Mouse (Mus musculus) lung, embryonic 16.5 days (tissue): Measurements from ENCODE around the gene Spryd3. TPM values are rescaled to one million over a fixed set of nuclear protein-coding genes. Genes with fewer than 3 reads are reported as not detected.
A peak's percentile ranks its signal among the peaks of the same experiment; 100 is the strongest.

Experiments
- ATAC-seq: fragments of 200-750 bp; cut with Nextera tagmentation; 2 replicates; pipeline ENCODE4 v1.8.0; 2017; ENCODE audit warnings: low read depth, mild to moderate bottlenecking, moderate library complexity
- H3K27ac ChIP-seq: fragments of 300-500 bp; sonication (generic); 2 replicates; pipeline ENCODE4 v1.5.1; 2014; ENCODE audit warnings: mild to moderate bottlenecking, control low read depth, low read length
- H3K27me3 ChIP-seq: fragments of 300-500 bp; sonication (generic); 2 replicates; pipeline ENCODE4 v1.6.1; 2014; ENCODE audit warnings: low read depth, low read length, mixed read lengths; ENCODE audit not compliant: control insufficient read depth, insufficient read depth
- H3K36me3 ChIP-seq: fragments of 300-500 bp; sonication (generic); 2 replicates; pipeline ENCODE4 v1.6.1; 2014; ENCODE audit warnings: low read length; ENCODE audit not compliant: control insufficient read depth, insufficient read depth
- H3K4me1 ChIP-seq: fragments of 300-500 bp; sonication (generic); replicated peaks from 2 replicates; pipeline ENCODE4 v1.6.1; 2014; ENCODE audit warnings: low read length, mixed read lengths; ENCODE audit not compliant: control insufficient read depth, insufficient read depth
- H3K4me2 ChIP-seq: fragments of 300-500 bp; sonication (generic); 2 replicates; pipeline ENCODE4 v1.6.1; 2014; ENCODE audit warnings: low read depth, low read length, control low read depth
- H3K4me3 ChIP-seq: fragments of 300-500 bp; sonication (generic); 2 replicates; pipeline ENCODE4 v1.5.1; 2014; ENCODE audit warnings: mild to moderate bottlenecking, low read length, control low read depth
- H3K9ac ChIP-seq: fragments of 300-500 bp; sonication (generic); 2 replicates; pipeline ENCODE4 v1.6.1; 2014; ENCODE audit warnings: low read length, control low read depth
- H3K9me3 ChIP-seq: fragments of 300-500 bp; sonication (generic); 2 replicates; pipeline ENCODE4 v1.6.1; 2016; ENCODE audit warnings: low read length; ENCODE audit not compliant: control insufficient read depth
- WGBS: fragments of 180-500 bp; shearing (Covaris S2); extraction: QIAGEN DNeasy Blood & Tissue Kit; methylation state at CpG from one replicate; pipeline ENCODE4 v1.1.7; 2014; 5-methylcytosine and 5-hydroxymethylcytosine counted together
- polyA plus RNA-seq: library from polyadenylated mRNA; unstranded; fragments of >200 nt; fragmentation: Nextera tagmentation; extraction: Ambion mirVana; gene quantifications from 2 replicates; pipeline ENCODE4 v1.2.1, GENCODE M21; 2015

Gene Spryd3
- polyA plus RNA-seq, 1 experiment from 2014 or later = 22.7 TPM

DNA sequence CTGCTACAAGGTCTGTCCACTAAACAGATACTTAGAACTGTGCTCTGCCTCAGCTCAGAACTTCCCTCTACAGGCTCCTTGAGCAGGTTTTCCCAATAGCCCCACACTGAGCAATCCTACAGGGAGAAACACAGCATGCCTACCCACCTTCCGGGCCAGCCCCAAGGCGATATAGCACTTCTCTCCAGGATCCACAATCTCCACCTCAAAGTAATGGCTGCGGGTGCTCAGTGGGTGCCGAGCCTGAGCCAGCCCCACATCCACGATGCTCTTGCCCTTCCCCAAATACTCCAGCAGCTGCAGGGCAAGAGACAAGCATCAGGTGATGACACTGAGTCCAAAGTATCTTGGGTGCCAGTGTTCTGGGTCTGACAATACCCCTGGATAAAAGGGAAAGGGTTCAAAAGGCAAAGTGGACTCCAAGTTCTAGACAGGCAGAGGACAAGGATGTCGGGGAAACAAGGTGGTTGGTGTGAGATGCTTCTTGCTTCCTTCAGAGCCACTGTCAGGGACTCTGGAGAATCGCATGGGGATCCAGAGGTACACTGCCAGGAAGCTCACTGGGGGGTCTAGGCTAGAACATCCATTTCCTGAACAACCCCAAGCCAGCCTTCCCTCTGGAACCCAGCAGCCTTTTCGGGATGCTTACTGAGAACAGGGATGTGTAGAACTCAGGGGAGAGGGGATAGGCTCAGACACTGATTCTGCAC, 16.8 kb downstream of the Spryd3 start:
- Histone ChIP-seq H3K27me3 (no peaks in the 10 kb centered on the region), H3K27ac (no peak overlapping the region), H3K4me2 (no peak overlapping the region), H3K9me3 (no peaks in the 10 kb centered on the region), H3K4me3 (no peak overlapping the region), H3K9ac (no peak overlapping the region), H3K36me3 (peaks cover 34% of the 10 kb centered on the region), H3K4me1 (peaks cover 17% of the 10 kb centered on the region)
- no peak for ATAC-seq
- WGBS = 69% methylated on average over 8 of the region's 8 CpGs

DNA sequence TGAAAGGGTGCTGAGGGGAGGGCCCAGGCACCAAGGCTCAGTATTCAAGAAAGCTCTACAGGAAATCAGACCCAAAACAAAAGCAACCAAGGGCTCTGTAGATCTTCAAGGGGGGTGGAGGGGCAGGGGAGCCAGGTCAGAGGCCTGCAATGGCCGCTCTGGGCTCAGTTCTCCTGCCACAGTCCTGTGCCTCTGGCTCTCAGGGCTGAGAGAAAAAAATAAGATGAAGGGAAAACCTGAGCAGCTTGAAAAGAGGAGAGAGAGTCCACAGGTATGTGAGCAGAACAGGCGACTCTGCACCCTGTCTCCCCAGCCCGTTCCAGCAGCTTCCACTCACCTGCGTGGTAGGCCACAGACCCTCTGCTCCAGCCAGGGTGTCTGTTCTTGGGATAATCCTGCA, 17.4 kb downstream of the Spryd3 start:
- no peak overlapping the region for H3K9ac ChIP-seq
- peaks cover 37% of the 10 kb centered on the region for H3K36me3 ChIP-seq
- H3K27me3 ChIP-seq = no peaks in the 10 kb centered on the region
- 89% methylated on average over 4 of the region's 4 CpGs for WGBS
- H3K27ac ChIP-seq = no peak overlapping the region
- no peak overlapping the region for H3K4me3 ChIP-seq
- no peak overlapping the region for H3K4me2 ChIP-seq
- H3K9me3 ChIP-seq = no peaks in the 10 kb centered on the region
- peaks cover 17% of the 10 kb centered on the region for H3K4me1 ChIP-seq
- no peak for ATAC-seq

DNA sequence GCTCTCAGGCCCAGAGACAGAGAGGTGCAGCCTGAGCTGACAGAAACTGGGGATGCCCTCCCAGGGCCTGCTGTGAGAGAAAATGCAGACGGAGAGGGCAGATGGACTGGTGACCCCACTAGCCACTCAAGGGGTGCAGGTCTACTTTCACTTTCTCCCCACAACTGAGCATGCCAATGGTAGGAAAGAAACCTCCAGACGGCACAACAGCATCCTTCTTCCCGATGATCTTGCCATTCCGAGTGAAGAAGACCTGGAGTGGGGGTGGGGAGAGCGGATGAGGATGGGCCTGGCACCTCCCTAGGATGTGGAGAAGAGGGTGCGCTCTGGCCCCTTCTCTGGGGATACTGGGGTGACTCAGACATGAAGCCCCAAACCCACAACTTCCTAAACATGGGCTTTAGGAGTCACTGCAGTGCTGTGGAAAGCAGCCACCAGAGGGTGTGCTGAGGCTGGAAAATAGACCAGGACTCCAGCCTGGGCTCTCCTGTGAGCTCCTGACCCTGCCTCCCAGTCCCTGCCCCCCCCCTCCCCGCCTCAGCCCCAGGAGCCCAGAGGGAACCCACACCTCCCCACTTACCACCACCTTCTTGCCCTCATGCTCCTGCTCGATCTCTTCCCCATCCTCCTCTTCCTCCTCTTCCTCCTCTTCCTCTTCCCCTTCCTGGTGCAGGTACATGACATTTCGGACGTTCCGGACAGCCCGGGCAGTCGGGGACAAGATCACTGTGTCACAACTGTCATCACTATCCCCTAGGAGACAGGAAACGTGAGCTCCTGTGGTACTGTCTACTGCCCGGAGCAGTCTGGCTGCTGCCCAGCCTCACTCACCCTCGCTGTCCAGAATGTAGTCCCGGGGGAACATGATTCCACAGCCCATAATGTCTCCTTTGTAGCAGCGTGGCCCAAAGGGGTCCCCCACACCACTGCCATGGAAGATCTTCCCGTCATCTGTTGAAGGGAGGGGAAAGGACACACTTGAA, 18.3 kb downstream of the Spryd3 start:
- WGBS = 63% methylated on average over 19 of the region's 19 CpGs
- Histone ChIP-seq H3K27ac (peak overlapping the region; percentile 30; the same call in 1 of the 2 replicates), H3K36me3 (peaks cover 44% of the 10 kb centered on the region), H3K9me3 (no peaks in the 10 kb centered on the region), H3K9ac (no peak overlapping the region), H3K4me3 (no peak overlapping the region), H3K4me2 (no peak overlapping the region), H3K27me3 (no peaks in the 10 kb centered on the region), H3K4me1 (peaks cover 17% of the 10 kb centered on the region)
- peak; percentile 46; the same call in 1 of the 2 replicates for ATAC-seq

DNA sequence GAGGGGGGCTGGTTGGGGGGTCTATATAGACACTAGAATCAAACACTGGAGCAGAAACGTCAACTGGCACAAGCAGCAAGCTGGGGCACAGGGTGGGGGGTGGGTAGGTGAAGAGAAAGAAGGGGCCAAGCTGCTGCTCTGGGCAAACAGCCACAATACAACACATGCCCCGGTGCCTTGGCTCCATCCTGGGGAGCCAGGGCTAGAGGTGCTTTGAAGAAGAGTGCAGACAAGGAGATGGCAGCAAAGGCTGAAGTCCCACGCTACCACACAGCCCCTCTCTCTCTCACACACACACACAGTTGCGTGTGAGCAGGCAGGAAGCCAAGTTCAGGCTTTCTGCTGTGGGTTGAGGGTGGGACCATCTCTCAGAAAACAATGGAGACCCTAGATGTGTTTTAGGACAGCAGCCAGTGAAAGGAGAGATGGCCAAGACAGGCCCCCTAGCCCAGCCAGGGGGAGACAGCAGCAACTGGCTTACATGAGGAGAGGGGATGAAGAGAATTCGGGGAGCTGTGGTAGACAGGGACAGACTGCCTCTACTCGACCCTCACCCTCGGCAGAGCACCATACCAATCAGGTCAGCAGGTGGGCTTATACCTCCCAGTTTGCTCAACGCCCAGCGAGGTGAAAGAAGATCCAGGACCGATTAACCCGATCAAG, 19.1 kb downstream of the Spryd3 start:
- H3K27ac ChIP-seq = peak overlapping the region; percentile 46
- no peaks in the 10 kb centered on the region for H3K9me3 ChIP-seq
- no peaks in the 10 kb centered on the region for H3K27me3 ChIP-seq
- no peak overlapping the region for H3K9ac ChIP-seq
- 65% methylated on average over 11 of the region's 11 CpGs for WGBS
- ATAC-seq = peak; percentile 37; the same call in 1 of the 2 replicates
- peaks cover 17% of the 10 kb centered on the region for H3K4me1 ChIP-seq
- no peak overlapping the region for H3K4me3 ChIP-seq
- H3K36me3 ChIP-seq = peaks cover 52% of the 10 kb centered on the region
- no peak overlapping the region for H3K4me2 ChIP-seq

DNA sequence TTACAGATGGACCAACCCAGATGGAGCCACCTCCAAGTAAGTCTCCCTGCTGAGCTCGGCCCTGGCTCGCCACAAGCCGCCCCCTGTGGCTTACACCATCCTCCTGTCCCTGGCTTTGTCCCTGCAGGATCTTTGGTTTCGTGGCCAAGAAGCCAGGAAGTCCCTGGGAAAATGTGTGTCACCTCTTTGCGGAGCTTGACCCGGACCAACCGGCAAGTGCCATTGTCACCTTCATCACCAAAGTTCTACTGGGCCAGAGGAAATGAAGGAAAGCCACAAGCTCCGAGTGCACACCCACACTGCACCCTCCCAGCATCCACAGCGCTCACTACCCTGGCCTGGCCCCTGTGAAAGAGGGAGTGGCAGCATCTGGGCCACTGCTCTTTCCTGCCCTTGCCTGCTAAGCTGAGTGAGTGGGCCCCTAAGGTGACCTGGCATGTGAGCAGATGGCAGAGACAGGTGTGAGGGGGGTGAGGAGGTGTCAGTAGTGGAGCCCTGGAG, 20.3 kb downstream of the Spryd3 start:
- WGBS = 68% methylated on average over 9 of the region's 9 CpGs
- H3K9ac ChIP-seq = no peak overlapping the region
- no peaks in the 10 kb centered on the region for H3K9me3 ChIP-seq
- H3K27ac ChIP-seq = no peak overlapping the region; the same call in 1 of the 2 replicates
- H3K27me3 ChIP-seq = no peaks in the 10 kb centered on the region
- ATAC-seq = no peak
- H3K36me3 ChIP-seq = peaks cover 56% of the 10 kb centered on the region
- peaks cover 17% of the 10 kb centered on the region for H3K4me1 ChIP-seq
- H3K4me2 ChIP-seq = no peak overlapping the region
- H3K4me3 ChIP-seq = no peak overlapping the region

DNA sequence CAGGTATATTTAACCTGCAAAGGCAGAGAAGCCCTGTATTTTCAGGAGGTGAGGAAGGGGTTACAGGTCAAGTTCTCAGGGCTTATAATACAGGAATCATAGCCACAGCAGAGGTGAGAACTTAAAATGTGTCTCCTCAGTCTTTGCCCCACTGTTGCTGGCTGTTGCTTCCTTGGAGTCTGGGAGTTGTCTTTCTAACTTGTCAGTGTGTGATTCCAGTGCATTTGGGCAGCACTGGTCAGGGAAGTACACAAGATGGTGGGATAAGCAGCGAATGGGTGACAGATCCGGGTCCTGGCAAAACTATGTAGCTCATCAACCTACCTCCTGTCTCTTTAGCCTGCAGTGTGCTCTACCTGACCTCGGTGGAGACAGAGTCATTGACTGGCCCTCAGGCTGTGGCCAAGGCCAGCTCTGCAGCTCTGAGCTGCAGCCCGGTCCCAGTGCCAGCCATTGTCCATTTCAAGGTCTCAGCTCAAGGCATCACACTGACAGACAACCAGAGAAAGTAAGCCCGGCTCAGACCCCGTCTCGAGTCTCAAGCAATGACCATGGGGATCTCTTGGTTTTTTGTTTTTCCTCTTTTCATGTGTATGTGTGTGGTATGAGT, 21.3 kb downstream of the Spryd3 start:
- Histone ChIP-seq H3K4me1 (peaks cover 17% of the 10 kb centered on the region), H3K9me3 (no peaks in the 10 kb centered on the region), H3K4me3 (no peak overlapping the region), H3K4me2 (no peak overlapping the region), H3K9ac (no peak overlapping the region), H3K36me3 (peaks cover 62% of the 10 kb centered on the region), H3K27ac (no peak overlapping the region), H3K27me3 (no peaks in the 10 kb centered on the region)
- ATAC-seq = no peak
- WGBS = 76% methylated on average over 7 of the region's 7 CpGs

DNA sequence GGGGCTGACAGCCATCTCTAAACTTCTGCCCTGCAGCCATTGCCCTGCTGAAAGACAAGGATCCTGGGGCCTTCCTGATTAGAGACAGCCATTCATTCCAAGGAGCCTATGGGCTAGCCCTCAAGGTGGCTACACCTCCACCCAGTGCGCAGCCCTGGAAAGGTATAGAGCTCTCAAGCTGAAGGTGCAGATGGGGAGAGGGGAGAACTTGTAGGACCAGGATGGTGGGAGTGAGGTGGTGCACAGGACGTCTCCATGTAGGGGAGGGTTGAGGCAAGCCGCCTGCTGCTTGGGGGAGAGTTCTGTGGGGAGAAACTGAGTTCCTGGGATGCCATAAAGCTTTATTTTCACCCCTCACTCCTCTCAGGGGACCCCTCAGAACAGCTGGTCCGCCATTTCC, 22.4 kb downstream of the Spryd3 start:
- Histone ChIP-seq H3K4me3 (no peak overlapping the region), H3K27me3 (no peaks in the 10 kb centered on the region), H3K4me1 (peaks cover 20% of the 10 kb centered on the region), H3K4me2 (no peak overlapping the region), H3K9me3 (no peaks in the 10 kb centered on the region), H3K27ac (no peak overlapping the region), H3K9ac (no peak overlapping the region), H3K36me3 (peaks cover 64% of the 10 kb centered on the region)
- WGBS = 83% methylated on average over 4 of the region's 4 CpGs
- no peak for ATAC-seq

DNA sequence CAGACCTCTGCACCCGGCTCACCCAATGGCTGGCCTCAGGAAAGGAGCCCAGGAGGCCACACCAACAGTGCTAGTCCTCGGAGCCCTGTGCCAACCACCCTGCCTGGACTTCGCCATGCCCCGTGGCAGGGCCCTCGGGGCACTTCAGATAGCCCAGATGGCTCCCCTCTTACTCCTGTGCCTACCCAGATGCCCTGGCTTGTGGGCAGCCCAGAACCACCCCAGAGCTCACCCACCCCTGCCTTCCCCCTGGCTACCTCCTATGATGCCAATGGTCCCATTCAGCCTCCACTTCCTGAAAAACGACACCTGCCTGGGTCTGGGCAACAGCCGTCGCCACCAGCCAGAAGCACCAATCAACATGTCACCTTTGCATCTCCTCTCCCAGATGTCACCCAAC, 23.2 kb downstream of the Spryd3 start:
- Histone ChIP-seq H3K9ac (no peak overlapping the region), H3K4me1 (peaks cover 23% of the 10 kb centered on the region), H3K4me2 (no peak overlapping the region), H3K27me3 (no peaks in the 10 kb centered on the region), H3K36me3 (peaks cover 65% of the 10 kb centered on the region), H3K27ac (no peak overlapping the region), H3K4me3 (no peak overlapping the region), H3K9me3 (no peaks in the 10 kb centered on the region)
- 63% methylated on average over 8 of the region's 8 CpGs for WGBS
- ATAC-seq = no peak
